Mouse (Mus musculus) thymus, postnatal 25 days (tissue): ENCODE results near the gene Itga7.

Source experiments
- DNase-seq: peaks from one replicate; pipeline ENCODE4 v3.0.0; 2022

Gene Itga7

DNA sequence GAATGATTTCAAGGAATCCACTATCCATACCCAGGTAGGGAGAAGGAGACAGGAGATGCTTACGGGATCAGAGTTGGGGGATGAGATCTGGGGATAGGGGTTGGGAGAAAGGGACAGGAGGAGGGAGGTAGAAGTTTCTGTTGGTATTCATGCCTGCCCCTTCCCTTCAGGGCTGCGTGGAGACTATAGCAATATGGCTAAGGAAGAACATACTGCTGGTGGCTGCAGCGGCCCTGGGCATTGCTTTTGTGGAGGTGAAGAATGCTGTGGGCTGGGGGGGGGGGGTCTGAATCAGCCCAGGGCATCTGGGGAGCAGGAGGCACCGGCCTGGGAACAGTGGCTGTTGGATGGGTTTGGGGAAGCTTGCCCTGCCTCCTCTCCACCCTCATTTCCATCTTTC is 21.4 kb upstream of the Itga7 start:
- no peak for DNase-seq

DNA sequence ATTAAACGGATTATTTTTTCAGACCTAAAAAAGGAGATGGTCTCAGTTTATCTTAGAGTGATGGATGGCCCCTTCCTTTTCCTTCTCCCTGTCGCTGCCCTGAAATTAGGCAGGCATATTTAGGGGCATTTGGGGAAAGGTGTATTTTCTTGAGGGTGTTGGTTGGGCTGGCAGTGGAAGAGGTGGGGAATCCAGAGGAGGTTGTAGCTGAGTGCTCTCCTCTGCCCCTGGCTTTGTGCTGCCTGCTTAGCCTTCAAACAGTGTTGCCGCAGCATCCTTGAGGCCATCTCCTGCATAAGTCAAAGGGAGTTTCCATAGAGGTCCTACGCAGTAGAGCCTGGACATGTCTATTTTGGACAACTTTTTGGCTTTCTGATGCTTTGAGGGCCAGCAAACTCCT is 20.8 kb upstream of the Itga7 start:
- DNase-seq, result no peak

DNA sequence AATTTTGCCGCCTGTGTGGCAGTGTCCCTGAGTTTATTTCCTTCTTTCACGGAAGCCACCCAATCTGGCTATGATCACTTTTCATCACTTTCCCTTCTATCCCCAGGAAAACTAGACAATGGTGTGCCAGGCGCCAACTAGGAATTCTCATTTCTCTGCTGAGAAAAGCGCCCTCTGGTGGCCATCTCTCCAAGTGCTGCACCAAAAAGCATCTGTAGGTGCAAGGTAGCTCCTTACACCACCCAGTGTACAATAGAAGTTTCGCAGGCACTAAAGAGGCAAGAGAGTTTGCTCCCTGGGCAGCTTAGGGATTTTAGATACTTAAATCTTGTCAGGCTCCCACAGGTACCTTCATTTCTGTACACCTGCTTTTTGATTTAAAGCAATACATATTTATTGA is 20.4 kb upstream of the Itga7 start:
- DNase-seq, result peak; percentile 83

DNA sequence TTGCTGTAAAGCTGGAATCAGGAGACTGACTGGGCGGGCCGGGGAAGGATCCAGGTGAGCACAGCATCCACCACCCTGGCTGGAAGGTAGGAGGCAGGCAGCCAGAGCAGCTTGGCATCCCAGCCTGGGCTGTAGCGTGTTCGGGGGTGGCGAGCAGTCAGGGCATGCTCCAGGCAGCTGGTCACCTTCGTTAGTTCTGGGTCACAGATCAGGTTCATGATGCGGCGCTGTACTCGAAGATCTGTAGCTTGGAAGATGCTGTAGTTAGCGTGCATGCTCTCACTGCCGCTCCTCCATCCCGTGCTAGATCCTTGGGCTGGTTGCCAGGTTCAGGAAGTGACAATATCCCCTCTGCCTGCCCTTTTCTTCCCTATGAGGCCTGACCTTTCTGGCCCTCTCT is 19.9 kb upstream of the Itga7 start:
- DNase-seq, result no peak

DNA sequence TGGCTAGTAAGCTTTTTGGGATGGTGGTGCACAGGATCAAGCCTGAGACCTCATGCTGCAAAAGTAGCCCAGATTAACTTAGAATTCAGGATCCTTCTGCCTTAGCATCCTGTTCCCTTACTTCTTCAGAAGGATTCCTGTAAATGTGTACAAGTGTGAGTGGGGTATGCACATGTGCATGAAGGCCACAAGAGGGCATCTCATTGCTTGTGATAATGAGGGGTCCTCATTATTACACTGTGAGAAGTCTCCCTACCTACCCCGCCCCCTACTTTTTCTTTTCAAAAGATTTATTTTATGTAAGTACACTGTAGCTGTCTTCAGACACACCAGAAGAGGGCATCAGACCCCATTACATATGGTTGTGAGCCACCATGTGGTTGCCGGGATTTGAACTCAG is 18.1 kb upstream of the Itga7 start:
- no peak for DNase-seq

DNA sequence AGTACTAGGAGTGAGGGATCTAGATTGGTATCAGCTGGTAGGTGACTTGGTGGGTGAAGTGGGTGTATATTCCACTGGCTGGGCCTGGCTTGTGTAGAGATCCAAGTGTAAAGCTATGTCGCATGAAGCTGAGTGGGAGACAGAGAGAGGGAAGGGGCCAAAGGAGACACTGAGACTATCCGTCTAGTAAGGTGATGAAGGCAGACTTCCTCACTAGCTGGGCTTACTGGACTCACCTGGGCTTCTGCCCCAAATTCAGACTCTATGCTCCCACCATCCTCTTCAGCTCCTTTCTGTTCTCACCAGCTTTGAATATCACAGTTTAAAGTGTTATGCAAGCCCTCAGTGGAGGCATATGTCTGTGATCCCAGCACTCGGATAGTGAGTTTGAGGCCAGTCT is 17.0 kb upstream of the Itga7 start:
- no peak for DNase-seq

DNA sequence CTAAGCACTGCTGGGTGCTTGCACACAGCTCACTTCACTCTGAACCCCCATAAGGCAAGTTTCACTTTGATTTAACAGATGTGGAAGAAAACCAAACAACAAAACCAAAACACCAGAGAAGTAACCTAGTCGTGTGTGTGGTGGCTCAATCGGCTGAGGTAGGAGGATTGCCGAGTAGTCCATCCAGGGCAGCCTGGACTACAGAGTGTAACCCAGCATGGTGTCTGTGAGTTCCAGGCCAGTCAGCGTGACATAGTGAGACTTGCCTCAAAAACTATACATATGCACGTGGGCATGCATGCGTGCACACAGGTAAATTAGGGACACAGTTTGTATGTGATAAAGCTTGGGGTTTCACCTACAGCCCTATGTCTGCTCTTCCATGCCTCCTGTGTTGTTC is 16.2 kb upstream of the Itga7 start:
- DNase-seq, result no peak

DNA sequence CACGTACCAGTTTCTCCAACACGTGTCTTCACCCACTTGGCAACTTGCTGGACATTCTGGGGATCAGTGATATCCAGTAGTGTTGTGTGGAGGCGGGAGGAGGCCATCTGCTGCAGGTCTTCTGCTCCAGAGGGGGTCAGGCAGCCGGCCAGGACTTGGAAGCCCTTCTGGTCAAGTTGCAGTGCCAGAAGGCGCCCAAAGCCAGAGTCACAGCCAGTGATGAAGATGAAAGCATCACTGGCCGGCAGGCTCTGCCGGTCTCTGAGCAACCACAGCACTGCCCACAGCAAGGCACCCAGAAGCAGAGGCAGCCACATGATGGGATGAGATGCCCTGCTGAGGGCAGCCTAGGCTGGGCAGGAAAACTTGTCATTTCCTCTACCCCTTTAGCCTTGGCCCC is 15.4 kb upstream of the Itga7 start:
- no peak for DNase-seq

DNA sequence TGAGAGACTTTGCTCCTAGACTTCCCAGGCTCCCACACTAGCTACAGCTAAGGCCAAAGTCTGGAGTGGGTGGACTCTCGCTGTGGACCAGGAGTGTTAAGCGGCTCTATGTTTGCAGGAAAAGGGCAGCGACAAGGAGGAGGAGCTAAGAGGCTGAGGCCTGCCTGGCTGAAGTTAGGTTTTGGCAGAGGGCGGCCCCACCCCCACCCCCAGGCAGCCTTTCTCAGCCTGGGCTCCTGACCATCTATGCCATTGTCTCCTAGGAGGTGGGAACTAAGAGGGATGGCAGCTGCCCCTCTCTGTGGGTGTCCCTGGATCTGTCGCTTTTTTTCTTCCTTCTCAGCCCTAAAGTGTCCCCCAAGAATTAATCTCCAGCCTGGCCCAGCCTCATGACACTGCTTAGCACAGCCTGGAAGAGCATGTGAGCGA is 14.4 kb upstream of the Itga7 start:
- DNase-seq, result no peak

DNA sequence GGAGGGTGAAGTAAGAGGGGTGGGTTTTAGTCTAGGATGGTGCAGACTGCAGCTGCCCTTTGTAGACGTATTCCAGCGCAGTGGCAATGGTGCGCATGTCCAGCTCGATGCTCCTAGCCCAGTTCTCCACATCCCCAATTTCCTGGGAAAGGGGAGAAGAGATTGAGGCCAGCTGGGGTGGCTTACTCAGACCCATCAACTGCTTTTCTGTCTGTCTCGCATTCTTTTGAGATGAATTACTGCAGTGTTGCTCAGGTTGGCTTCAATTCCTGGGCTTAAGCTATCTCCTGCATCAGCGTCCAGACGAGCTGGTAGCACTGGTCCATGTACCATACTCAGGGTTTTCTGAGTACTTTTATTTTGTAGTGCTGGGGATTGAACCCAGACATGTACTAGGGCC is 13.7 kb upstream of the Itga7 start:
- DNase-seq, result no peak

DNA sequence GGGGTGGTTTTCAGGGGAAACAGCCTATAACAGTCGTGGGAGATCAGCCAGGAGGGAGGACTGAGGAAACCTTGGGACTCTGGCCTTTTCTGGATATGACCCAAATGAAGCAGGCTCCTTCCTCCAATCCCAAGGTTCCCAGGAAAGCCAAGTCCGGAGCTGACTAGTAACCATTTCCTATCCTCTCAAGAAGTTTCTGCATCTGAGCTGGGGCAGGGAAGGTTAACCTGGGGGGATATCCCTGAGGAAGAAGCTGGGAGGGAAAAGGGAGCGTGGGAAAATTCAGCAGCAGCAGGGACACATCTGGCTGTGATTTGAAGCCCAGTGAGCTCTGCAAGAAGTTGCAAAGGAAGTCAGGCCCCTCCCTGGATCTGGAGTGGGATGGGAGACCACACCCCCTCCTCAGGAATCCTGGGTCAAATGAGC is 12.9 kb upstream of the Itga7 start:
- no peak for DNase-seq

DNA sequence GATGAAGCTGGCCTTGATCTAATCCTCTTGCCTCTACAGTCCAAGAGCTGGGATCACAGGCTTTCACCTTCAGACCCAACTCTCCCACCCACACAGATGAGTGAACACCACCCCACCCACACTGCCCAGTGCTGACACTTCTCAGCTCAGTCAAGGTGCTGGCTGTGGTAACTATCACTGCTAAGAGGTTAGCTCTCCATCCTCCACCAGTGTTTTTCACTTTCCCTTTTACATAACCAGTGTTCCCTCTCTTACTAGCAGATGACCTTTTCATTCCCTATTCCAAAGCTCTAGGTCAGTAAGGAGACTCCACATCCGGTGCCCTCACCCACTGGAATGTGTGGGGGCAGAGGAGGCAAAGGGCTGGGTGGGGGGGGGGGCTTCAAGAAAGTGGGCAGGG is 12.4 kb upstream of the Itga7 start:
- no peak for DNase-seq

DNA sequence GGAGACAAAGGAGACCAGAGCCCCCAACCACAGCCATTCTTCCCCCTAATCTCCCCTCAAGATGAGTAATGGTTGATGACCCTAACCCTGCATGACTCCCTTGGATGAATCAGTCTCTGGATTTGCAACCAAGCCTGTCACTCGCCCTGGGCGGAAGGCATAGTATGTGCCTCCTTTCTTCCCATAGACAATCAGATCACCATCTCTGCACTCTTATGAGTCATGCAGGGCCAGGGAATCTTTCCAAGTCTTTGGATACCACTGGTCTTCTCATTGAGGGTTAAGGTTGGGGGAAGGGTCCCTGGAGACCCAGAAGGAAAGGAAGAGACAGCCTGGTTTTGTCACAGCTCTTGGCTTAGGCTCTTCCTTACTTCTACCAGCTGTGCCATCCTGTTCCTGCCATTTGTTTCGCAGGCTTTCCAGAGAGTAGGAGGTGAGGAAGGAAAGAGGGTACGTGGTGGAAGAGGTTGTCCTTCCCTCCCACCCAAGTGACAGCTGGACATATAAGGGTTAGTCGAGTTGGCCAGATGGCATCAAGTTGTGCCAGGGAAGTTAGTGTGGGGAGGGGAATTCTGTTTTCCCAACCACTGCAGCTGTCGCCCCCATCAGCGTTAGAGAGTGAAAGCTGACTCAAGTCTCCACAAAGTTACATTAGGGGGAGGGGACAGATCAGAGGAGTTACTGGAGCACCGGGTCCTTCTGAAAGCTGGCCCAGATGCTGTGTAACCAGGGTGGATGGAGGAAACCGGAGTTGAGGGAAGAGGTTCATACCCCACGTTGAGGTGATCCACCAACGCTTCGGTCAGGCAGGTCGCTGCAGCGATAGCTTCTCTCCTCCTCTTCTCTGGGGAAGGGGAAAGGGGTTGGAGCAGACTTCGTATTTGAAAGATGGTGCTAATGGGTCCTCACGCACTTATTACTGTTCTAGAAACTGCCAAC is 11.5 kb upstream of the Itga7 start:
- no peak for DNase-seq

DNA sequence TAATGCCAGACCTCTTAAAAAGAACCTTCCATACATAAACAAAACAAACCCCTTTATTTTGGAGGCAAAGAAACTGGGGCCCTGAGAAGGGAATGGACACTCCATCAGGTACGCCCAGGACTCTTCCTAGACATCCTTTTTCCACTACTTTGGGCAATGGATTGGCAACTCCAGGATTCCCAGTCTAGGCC is 10.9 kb upstream of the Itga7 start, which contains the start of gene Rdh5:
Rdh5 (minus strand) TSS at position 67 of the 191 bp plus-strand sequence.
- no peak for DNase-seq

DNA sequence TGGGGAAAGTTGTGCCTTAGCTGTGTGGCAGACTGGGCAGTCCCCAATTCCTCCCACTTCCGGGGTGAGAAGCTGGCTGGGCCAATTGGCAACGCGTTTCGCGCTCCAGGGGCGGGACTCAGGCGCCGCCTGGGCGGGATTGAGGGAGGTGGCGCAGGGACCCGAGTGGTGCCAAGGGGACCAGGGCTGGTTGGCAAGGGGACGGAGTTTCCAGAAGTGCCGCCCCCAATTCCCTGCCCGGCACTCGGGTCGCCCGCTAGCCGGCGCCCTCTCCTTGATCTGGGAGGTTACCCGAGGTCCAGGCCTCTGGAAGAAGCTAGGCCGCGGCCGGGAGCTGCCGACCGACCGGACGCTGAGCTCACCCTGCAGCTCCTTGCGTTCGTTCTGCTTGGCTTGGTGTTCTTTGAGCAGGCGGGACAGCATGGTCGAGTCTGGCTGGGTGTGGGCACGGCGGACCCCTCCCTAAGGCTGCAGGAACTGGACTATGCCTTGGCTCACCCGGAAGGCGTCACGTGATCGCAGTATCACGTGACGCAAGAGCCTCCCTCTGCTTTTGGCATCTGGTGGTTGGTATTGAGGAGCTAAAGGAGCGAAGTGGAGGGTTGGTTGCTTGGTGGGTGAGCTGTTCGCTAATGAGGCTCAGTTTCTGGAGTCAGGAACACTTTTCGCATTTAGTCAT is 10.5 kb upstream of the Itga7 start:
- DNase-seq, result peak; percentile 95

DNA sequence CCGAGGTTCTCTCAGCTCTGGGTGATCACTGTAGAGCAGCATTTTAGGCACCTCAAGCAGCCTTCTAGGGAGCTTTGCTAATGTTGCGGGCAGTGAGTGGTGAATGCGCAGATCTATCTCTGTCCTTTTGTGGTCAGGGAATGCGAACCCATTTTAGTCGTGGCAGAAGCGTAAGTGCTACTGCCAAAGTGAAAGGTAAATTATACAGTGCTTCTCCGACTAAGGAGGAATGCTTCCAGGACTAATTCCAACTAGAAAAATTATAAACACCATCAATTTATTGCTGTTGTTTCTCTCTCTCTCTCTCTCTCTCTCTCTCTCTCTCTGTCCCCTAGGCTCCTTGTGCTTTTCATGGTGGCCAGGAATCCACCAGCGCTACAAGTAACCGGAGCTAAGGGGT is 9.7 kb upstream of the Itga7 start, which contains the start of gene Bloc1s1:
Bloc1s1 (minus strand) TSS at position 101 of the 400 bp plus-strand sequence.
- DNase-seq, result no peak

DNA sequence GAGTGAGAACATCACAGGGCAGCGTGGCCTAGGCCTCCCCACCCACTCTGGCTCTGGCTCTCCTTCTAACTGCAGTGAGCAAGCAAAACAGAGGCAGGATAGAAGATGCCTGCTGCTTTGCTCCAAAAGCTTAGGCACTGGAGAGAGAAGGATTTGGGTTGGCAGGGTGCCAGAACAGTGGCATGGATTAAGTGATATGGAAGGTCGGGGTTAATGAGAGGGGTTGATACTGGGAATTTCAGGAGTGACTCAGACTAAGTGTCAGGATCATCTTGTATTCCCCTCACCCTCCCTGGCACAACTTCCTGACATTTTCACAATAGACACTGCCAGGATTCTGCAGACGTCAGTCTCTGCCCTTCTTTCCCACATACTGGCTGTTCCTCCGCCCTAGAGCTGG is 5.3 kb upstream of the Itga7 start:
- no peak for DNase-seq

DNA sequence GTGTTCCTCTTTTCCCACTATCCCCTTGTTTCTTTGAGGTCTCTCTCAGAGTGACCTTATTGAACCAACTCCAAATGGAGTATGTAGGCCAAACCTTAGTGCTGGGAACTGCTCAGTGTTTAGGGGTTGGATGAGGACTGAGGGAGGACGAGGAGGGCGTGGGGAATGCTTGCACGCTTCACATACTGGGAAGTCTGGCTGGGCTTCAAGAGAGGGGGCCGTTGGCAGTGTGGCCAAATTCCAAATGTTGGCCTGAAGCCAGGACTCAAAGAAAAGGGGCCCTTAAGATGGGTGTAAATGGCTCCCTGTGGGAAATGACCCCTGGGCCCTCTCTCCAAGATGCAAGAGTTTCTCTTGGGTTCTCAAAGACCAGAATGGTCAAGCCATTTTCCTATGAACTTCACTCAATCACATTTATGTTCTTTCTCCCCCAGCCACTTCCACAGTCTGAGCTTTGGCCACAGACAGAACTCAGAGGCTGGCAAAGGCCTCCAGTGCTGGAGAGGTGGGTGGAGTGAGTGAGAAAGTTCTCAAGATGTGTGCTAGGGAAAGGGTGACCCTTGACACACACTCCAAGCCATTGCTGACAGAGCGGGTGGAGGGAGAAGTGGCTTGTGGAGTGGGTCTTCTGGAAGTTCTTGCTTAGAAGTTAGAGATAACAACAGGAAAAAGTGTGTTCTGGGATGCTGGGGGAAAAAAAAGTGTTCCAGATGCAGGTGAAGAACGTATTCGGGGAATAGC is 3.8 kb upstream of the Itga7 start:
- DNase-seq, result no peak

DNA sequence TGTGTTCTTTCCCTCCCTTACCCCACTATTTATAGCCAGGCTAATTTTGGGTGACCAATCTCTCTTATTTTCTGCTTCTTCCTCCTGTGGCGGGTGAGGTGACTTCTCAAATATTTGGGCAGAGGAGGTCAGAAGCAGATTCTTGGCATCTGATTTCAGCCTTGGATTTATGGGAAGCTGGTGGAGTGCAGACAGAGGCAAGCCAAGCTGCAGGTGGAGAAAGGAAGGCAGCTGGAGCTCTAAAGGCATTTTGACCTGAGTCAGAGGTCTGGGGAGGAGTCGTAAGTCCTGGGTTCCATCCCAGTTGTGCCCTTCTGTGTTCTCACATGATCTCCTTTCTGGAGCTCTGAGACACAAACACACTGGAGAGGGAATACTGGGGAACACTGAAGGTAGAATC is 2.2 kb upstream of the Itga7 start:
- no peak for DNase-seq

DNA sequence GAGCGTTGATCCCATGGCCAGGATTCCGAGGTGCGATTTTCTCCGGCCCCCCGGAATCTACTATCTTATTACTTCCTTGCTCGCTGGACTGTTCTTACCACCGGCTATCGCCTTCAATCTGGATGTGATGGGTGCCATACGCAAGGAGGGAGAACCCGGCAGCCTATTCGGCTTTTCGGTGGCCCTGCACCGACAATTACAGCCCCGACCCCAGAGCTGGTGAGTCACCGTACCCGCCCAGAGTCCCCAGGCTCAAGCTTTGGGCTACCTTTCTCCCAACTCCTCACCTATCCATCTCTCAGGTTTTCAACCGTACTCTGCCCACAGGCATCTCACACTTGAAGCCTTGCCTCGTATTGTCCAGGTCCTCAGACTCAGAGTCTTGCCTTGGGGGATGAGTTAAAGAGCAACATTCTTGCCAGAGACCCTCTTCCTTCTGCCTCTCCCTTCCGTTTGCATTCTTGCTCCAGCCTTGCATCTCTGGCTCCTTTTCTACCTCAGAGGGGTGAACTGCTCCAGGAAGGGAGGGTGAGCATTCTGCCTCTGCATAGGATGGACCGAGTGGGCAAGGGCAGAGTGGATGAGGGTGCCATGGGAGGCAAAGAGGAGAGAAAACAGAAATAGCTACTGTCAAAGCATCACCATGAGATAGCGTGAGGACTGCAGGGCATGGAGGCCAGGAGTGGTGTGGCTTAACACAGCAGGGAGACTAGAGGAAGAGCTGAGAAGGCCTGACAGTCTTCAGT is 531 bp downstream of the Itga7 start:
- no peak for DNase-seq

DNA sequence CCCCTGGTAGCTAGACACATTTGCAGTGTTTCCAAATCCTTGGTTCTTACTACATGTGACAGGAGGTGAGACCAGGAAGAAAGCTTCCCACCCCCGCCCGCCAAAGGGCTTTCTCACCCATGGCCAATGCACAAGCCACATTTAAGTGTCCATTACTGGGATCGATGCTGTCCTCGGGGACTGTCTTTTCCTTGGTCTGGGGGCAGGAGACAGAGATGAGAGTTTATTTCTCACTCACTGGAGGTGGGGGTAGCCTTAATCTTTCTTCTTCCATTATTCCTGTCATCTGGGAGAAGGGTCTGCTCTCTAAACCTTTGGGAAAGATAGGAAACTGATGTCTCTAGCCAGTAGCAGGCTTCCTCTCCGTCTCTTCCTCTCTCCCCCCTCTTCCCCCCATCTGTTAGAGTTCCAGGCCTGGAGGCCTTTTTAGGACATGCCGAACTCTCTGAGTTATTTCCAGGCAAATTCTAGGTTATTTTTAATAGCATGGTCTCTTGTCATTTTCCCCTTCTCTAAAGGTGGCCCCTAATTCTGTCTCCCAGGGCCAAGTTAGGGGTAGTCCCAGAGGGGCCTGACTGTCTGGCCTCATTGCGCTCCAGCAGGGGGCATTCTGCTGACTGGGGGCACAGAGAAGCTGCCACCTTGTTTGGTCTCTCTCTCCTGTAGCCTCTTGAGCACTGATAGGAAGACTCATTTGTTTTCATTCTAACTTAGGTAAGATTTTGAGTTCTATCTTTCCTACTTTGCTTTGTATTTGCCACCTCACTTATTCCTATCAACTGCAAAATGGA is 1.6 kb downstream of the Itga7 start:
- DNase-seq, result no peak

DNA sequence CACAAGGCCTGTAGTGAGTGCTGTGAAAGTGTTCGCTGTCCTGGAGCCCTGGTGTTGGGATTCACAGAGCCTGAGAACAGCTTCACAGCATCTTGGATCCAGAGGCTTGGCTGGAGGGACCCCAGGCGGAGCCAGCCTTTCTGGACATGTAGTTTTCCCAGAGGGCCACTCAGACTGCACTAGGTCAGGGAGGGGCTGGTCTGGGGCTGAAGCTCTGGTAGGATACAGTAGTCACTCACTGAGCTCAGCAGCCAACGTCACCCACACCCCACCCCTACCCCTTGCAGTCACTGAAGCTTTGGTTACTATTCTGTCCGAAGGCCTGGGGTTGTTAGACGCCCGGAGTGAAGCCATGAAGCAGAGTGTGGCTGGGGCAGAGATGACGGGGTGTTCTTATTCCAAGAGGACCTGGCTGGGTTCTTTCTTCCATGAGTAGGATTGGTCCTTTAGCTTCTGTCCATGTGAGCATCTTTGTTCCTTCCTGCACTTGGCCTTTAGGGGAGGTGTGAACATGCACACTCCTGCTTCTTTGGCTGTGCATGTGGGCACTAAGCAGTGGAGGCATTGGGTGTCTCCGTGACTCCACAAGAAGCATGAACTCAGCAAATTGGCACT is 2.3 kb downstream of the Itga7 start:
- DNase-seq, result no peak
